Mouse (Mus musculus): Measurements from ENCODE around the gene Ube2l6. TPM values are rescaled to one million over a fixed set of nuclear protein-coding genes. Genes with fewer than 3 reads are reported as not detected.

The Ube2l6 gene
- total RNA-seq (2021): 10 to 100 TPM; 30.0 to 33.2 TPM
- long read RNA-seq, experiment 1, transcript Ube2l6-201 (4 exons, 1,560 nt): major isoform, 26 of 27 reads
- long read RNA-seq, experiment 1, partial matches to known transcripts: 0 of 27 reads
- long read RNA-seq, experiment 1, other reads (novel, unspliced or antisense): 1 of 27 reads
- long read RNA-seq, experiment 2, transcript Ube2l6-201 (4 exons, 1,560 nt): major isoform, 20 of 20 reads
- long read RNA-seq, experiment 2, partial matches to known transcripts: 0 of 20 reads
- long read RNA-seq, experiment 2, other reads (novel, unspliced or antisense): 0 of 20 reads

DNA sequence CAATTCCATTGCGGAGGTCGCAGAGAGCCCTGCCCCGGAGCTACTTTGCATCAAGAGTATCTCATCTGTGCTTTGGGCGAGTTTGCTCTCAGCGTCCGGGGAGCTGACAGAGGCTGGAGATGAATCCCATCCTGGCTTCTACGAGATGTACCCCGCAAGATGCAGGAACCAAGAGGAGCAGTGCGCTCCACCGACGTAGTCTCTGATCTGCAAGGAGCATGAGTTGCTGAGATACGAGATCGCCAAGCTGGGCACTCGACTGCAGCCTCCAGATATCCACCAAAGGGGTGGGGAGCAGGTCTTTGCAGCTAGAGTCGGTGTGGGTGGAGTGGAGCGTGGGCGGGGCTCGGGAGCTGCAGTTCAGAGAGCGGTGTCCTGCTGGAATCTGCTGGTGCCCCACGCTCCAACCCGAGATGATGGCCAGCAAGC is at the start of gene Ube2l6:
TSS of gene Ube2l6 (plus strand) at position 336 of the 429 bp plus-strand sequence.
- peak; percentile 82 to 85 for DNase-seq

- peak; percentile 52 to 61 for DNase-seq
These were observed 48.5 kb upstream of the Ube2l6 start for GRCm38 (mm10) chr2:84750115-84750514.

- no peak for DNase-seq
These were observed 42.4 kb upstream of the Ube2l6 start for GRCm38 (mm10) chr2:84756245-84756644.

DNA sequence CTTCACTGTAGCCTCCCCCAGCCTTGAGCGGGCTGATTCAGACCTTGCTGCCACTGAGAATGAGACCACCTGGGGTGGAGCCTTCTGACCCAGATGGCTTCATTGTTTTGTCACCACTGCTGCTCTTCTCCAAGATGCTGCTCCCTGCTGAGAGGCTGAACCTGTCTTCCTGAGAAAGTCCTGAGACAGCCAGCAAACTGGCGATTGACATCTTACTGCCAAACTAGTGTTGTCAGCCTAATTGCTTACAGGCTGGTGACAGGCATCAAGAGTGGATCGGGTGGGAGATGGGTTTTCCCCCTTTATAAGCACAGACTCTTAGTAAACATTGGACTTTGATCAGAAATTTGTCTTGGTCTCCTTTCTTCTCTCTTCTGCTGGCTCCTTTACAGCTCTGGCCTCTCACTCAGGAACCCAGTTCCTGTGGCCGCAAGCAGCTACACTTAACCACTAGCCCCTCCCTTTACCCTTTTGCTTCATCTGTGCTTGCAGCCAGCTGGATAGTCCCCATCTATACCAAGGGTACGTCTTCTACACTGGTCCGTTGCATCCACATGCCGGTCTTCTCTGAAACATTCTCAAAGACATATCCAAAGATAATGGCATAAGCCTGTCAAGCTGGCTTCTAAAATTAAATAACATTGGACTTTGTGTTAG is 41.5 kb upstream of the Ube2l6 start:
- DNase-seq: no peak

GRCm38 (mm10) chr2:84758542-84759127 is 40.0 kb upstream of the Ube2l6 start:
- peak; percentile 42 to 77 for DNase-seq

- DNase-seq: no peak
These were observed 37.9 kb upstream of the Ube2l6 start for GRCm38 (mm10) chr2:84760777-84761176.

- DNase-seq: no peak
These were observed 37.3 kb upstream of the Ube2l6 start for GRCm38 (mm10) chr2:84761309-84761708.

DNA sequence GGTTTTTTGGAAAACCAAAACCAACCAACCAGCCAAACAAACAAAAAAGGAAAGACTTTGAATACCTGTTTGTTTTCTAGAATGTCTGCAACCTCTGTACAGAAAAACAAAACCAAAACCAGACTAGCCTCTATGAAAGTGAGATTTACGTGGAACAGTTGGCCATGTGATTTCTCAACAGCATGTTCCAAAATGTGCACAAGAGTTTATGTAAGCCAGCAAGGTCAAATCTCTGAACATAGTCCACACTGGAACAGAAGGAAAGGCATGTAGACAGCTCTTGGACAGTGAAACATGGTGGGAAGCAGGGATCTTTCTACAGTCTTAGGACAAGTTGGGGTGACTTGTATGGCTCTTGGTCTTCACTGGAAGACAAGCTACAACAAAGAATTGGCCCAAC is 36.8 kb upstream of the Ube2l6 start:
- DNase-seq: no peak

- DNase-seq: no peak
These were observed 36.3 kb upstream of the Ube2l6 start for GRCm38 (mm10) chr2:84762295-84762694.

DNA sequence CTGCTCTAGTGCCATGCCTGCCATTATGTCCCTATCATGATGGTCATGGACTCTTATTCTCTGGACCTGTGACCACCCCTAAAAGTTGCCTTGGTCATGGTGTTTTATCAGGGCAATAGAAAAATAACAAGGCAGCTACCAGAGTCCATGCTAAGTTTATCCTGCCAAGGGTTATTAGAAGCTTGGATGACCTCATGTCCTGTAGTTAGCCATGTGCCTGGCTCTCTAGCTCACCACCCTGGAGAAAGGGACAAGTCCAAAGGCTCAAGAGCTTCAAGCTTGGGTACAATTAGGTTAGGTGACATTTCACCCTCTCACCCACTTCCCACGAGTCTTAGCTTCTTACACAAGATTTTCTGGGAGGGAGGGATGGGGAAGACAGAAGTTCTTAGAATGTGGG is 35.8 kb upstream of the Ube2l6 start:
- DNase-seq: no peak

GRCm38 (mm10) chr2:84770501-84770900 is 28.1 kb upstream of the Ube2l6 start:
- peak; percentile 74 to 79 for DNase-seq

GRCm38 (mm10) chr2:84772454-84772853 is 26.2 kb upstream of the Ube2l6 start:
- DNase-seq: no peak

DNA sequence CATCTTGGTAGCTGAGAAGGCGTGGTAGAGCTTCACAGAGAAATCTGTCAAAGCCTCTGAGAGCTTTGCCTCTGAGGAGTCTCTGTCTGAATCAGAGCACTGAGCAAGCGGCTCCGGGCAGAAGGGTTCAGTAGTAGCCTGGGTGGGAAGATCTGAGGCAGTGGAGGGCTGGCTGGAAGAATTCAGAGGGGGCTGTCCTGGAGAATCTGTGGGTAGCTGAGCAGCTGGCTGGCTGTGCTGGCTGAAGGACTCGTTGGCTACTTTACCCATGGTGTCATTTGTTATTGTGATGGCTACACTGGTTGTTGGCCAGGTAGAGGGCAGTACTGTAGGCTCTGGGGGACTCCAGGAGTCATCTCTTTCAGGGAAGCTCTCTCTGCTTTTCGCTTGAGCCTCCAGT is 25.4 kb upstream of the Ube2l6 start:
- DNase-seq: peak; percentile 16 to 30

DNA sequence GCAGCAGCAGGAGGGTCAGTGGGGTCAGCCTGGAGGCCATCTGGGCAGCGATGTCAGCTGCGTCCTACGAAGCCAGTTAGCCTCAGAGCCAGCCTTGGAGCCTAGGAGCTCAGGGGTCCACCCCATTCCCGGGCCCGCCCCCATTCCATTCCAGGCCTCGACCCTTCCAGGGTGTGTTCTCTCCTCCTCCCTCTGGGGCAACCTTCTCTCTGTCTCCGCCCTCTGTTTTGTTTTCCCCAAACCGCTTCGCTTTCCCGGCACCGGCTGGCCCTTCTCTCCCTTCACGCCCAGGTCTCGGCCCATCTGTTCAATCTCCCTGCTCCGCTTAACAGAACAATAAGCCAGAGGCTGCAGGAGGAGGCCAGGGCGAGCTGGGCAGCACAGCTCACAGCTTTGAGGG is 23.9 kb upstream of the Ube2l6 start:
- DNase-seq: peak; percentile 85 to 94

- DNase-seq: peak; percentile 28 to 44
These were observed 23.4 kb upstream of the Ube2l6 start, which contains the start of gene Serping1 for GRCm38 (mm10) chr2:84775241-84775640. Gene Serping1, minus strand, starts transcription at chr2:84775444.

DNA sequence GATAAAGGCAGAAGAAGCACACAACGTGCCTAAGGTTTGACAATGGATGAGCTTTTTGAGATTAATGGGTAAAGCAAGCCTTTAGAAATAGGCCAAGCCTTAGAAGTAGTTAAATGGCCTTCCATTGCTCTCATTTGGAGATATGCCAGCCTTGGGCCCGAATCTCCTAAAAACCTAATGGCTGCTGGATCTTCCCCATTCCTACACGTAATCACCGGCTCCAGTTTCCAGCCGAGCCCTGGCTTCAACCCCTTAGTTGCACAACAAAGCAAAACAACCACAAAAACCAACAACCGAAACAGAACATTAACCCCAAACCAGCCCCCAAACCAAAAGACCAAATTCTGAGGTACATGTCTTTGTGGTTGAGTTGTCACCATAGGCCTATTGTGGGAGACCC is 23.0 kb upstream of the Ube2l6 start:
- peak; percentile 61 to 66 for DNase-seq

DNA sequence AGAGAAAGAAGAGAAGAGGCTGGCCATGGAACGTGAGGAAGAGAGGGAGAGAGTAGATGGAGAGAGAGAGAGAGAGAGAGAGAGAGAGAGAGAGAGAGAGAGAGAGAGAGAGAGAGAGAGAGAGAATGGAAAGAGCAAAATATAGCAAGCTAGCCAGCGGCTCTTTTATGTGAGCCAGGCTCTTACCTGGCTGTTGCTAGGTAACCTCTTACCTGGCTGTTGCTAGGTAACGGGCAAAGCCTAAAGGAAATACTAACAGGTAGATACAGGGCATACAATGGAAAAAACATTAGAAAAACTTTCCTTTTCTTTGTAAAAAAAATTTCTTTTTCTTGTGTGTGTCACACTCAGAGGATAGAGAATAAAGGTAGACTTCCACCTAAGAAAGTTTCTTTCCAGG is 20.9 kb upstream of the Ube2l6 start:
- no peak for DNase-seq

DNA sequence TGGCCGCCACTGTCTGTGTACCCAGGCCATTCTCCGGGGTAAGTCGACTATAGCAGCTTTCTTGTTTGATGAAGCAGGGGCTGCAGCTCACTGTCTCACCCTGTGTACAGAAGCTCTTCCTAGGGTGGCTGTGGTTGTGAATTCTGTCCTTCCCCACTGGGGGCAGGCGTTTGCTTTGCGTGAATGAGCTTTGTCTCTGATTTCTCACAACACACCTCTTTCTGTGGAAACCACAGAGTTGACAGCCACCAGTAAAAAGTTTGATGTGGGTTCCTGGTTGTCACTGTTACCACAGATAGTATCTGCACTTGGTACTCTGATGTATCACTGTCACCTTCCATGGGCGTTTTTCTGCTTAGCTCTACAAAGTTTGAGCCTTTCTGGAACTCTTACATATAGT is 19.4 kb upstream of the Ube2l6 start:
- peak; percentile 19 to 24 for DNase-seq

GRCm38 (mm10) chr2:84783315-84783714 is 15.3 kb upstream of the Ube2l6 start:
- DNase-seq: no peak

DNA sequence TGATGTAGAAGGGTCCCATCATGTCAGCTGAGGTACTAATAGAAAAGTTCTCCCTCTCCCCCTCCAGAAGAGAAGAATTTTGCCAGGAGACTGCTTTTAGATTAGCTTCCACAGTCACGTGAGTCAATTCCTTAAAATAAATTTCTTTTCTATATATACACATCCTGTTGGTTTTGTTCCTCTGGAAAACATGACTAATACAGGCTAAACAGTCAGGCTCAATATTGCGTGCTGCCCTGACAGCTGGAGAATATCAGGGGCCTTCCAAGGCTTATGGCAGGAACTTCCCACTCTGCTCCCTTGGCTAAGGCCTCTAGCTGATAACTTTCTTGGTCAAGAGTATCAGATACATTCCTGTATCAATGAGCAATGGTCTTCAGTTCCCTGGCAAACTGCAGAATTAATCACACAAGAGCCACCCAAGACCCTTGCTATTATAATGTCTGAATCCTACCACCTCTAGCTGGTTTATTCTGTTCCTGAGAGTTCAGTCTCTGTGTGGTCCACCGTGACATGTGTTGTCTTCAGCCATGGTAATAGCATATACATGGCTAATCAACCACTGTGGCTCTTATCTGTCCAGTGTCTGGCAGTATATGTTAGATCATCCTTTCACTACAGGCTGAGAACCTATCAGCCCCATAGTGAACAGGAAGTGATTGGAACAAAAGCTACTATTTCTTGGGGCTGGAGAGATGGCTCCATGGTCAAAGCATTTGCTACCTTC is 14.6 kb upstream of the Ube2l6 start:
- peak; percentile 58 to 67 for DNase-seq

GRCm38 (mm10) chr2:84788316-84788715 is 10.3 kb upstream of the Ube2l6 start:
- DNase-seq: no peak

- peak; percentile 31 to 47 for DNase-seq
These were observed 8.2 kb upstream of the Ube2l6 start for GRCm38 (mm10) chr2:84790418-84790817.

GRCm38 (mm10) chr2:84792516-84792915 is 6.1 kb upstream of the Ube2l6 start:
- DNase-seq: peak; percentile 61 to 62

Measured in heart, adult 18-20 months (tissue).